Mouse (Mus musculus) CD8-positive naive resting alpha-beta T cell, adult 2 months (primary cell): Measurements from ENCODE around the gene Tet3.

Source experiments
- DNase-seq, 2 experiments: peaks; one replicate each; pipeline ENCODE4 v3.0.0; 2022; ENCODE audit warnings: low read depth in 2 of 2, low spot score in 2 of 2

The Tet3 gene

GRCm38 (mm10) chr6:83440510-83441258, 18.2 kb downstream of the Tet3 start:
- peak in 1 of 2 experiments; percentile 32 for DNase-seq

DNA sequence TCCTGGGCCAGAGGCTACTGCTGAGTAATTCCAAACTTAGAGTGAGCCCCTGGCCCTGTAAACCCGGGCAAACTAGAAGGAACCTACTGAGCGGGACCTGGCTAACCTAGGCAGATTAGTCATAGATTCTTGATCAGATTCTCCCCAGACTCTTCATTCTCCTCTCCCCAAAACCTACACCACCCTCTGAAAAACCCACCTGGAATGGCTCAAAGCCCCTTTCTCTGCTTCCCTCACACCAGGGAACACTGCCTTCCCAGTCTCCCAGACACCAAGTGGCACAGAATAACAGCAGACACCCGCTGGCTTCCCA, 18.7 kb downstream of the Tet3 start:
- no peak for DNase-seq

GRCm38 (mm10) chr6:83439781-83440180, 19.1 kb downstream of the Tet3 start:
- DNase-seq = no peak

GRCm38 (mm10) chr6:83439119-83439767, 19.6 kb downstream of the Tet3 start:
- DNase-seq = no peak

DNA sequence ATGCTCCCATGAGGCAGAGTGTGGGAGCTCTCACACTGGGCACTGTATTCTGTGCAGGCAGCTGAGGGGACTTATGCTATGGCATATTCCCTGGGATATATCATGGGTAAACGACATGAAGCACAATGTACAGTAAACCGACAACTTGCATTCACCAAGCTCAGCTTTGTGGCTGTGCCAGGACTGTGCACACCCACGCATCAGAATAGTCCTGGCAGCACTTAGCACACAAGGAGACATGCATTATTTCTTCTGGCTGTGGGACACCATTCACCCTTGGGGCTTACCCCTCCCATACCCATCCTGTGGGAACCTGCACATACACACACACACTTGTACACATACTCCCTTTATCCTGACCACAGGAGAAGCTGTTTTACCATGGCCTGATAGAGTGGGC, 20.3 kb downstream of the Tet3 start:
- no peak for DNase-seq

- DNase-seq = no peak
Observed at GRCm38 (mm10) chr6:83437802-83438201, 21.1 kb downstream of the Tet3 start.

DNA sequence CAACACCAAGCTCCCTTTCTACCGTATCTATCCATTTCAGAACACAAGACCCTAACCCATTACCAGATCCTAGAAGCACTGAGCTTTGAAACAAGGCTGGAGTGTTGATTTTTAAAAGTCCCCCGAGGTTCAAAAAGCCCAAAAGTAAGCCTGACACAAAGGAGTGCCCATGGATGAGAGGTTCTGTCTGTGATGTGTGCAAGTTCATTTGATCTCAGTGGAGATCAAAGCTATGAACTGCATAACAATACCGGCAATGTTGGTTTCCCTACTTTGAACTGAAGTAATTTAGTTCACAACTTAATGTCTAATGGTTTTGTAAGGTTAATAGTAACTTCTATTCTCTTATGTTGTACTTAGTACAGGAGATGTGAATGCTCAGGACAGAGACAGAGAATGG, 21.7 kb downstream of the Tet3 start:
- DNase-seq = peak in 1 of 2 experiments; percentile 41

DNA sequence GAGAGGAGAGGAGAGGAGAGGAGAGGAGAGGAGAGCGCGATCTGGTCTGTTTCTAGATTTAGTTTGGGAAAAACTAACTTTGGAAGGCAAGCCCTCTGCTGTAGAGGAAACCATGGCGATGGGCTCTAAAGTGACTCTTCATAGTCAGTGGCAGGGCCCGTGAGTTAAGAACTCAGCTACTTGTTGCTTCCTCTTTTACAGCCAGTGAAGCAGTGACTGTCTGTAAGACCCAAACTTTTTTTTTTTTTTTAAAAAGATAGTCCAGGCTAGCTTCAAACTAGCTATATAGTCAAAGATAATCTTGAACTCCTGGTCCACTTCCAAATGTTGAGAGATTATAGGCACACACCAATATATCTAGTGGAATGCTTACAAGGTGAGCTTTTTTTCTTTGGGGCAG, 22.3 kb downstream of the Tet3 start:
- no peak for DNase-seq

DNA sequence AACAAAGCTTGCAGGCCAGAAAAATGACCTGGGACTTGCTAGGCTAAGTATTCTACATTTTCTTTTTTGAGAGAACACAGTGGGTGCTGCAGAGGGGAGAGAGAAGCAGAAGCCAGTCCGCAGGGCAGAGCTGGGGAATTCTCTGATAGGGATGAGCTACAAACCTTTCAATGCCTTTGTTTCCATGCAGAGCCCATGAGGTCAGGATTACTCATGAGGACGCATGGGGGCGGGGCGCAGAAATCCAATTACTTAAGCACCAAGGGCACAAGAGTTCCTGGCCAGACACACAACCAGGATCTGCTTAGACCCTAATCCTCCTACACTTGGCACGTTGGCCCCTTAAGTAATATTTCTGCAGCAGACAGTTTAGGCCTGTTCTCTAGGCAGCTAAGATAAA, 23.7 kb downstream of the Tet3 start:
- no peak for DNase-seq

GRCm38 (mm10) chr6:83433546-83433945, 25.3 kb downstream of the Tet3 start:
- no peak for DNase-seq

DNA sequence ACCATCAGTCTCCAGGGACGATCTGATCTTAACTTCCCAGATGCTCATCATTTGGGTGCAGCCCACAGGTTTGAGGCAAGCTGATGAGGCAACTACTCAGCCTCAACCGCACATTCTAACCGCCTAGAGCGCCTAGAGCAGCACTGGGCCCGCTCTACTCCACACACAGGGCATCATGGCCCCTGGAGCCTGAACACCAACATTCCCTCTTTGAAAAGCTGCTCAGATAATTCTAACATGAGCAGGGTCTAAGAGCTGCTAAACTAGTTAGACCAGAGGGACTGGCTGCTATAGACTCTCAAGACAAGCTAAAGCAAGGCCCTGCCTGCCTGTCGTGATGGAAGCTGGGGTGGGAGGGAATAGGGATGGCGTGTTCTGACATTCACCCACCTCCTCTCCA, 25.9 kb downstream of the Tet3 start:
- no peak for DNase-seq

DNA sequence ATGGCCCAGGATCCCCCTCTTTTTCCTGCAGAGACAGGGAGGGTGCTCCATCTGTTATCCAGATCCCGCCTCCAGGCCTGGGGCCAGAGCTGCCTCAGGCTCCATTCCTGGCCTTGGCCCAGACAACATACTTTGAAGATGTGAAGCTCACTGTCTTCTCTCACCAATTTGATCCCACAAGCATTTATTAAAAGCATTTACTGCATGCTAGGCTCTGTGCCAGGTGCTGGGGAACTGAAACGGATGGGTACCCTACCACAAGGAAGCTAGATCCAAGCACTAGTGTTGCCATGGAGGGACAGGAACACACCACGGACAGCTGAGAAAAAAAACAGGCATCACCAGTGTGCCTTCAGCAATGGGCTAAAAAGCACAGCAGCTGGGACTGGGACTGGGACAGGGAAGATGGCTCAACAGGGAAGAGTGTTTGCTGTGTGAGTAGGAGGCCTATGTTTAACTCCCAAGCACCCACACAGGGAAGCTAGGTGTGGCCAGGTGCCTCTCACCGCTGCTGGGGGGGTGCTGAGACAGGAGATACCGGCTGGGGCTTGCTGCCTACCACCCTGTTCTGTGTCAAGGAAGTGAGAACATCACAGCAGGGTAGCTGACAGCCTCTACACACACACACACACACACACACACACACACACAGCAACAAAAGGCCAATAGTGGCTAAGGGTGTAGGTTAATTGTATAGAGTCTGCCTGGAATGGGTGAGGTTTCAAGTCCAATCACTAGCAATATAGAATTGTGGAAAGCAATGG, 30.7 kb downstream of the Tet3 start:
- no peak for DNase-seq

- DNase-seq = no peak
Observed at GRCm38 (mm10) chr6:83427512-83427911, 31.4 kb downstream of the Tet3 start.

DNA sequence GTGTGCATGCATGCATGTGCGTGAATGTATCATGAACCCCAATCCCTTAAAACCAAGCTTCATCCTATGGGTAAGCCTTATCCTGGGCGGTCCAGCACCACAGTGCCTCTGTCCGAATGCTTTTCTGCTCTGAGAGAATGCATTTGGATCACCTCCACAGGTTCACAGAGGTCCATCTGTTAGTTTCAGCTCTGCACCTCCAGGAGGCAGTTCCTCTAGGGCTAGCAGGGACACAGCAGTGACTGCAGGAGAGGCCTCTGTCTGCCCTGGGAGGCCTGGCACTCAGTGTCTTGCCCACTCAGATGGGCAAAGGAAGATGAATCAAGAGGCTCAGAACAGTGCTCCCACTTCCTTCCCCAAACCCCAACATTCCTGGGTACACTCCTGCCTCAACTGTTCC, 32.3 kb downstream of the Tet3 start:
- DNase-seq = no peak

GRCm38 (mm10) chr6:83424053-83424404, 34.9 kb downstream of the Tet3 start:
- DNase-seq = no peak

DNA sequence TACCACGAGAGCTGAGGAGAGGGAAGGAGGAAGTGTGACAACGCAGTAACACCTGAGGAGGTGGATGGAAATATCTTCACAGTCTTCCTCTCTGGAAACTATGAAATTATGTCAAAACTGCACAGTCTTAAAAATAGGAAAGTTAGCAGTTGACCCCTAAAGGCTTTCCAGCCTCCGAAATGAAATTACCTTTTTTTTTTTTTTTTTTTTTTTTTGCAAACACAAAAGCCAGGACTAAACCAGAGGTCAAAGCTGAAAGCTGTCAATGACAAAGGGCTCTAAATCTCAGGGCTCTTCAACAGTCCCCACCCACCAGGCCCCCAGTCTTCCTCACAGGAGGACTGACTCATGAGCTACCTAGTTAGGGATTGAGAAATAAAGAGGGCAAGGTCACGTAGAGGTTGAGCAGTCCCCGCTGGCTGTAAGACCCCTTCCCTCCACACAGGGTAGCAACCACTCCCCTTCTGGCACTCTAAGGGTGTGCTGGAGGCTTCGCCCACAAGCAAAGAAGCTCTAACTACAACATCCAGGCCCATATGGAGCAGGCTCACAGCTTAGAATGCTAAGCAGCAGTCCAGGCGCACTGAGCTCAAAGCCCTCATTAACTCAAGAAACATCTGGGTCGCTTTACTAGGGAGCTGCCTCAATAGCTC, 35.4 kb downstream of the Tet3 start:
- no peak for DNase-seq

DNA sequence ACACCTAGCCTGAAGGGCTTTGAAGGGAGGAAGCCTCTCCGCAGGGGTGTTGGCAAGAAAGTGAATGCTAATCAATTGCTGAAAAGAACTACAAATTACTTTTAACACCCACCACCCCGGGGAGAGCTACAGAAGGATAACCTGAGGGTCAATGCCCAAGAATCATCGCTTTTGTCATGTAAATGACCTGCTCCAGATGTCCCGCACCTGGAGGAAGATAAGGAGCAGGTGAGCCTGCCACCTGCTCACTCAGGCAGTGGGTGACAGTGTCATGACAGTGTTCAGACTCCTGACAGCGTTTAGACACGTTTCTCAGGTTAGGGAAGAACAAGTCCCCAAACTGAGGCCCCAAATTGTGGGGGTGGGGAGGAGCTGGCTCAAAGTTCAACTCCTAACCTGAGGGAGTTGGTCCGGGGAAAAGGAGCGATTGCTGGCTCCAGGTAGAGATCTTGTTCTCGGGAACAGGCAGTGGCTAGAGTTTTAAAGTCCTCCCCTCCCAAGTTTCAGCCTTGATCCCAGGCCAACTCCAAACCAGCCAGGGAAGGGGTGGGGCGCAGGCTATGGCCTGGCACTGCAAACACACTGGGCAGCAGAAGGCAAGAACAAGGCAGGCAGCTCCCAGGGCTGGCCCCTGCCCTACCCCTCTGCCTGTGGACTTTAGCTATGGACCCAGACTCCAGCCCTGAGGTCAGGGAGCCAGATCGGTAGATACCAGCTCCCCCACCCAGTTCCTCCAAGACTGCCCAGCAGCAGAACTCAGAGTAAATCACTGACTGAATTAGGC, 36.8 kb downstream of the Tet3 start:
- no peak for DNase-seq

- no peak for DNase-seq
Observed at GRCm38 (mm10) chr6:83419516-83419915, 39.4 kb downstream of the Tet3 start.

- no peak for DNase-seq
Observed at GRCm38 (mm10) chr6:83417531-83417930, 41.4 kb downstream of the Tet3 start.

DNA sequence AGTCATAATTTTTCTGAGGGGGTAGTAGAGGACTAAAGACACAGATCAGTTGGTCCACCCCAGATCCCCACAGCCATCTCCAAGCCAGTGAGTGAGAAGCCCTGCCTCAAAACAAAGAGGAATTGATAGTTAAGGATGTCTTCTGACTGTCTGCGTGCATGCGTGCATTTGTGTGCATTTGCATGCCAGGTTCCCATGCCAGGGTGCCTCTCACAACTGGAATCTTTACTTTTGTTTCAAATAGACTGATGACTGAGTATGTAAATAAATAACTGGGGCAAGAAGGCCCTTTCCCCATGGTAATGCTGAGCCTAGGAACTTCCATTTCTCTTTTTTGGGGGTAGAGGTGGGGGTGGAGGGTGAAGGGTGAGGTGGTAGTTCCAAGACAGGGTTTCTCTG, 41.8 kb downstream of the Tet3 start:
- no peak for DNase-seq
